Mouse (Mus musculus): ENCODE measurements around the gene Fbxl19.
A peak's percentile ranks its signal among the peaks of the same experiment; 100 is the strongest.
"Not testable (repeated sequence)": the region's sequence is repeated elsewhere in the genome, so short reads cannot be mapped to it uniquely, and the experiment has no call there.

Gene Fbxl19

DNA sequence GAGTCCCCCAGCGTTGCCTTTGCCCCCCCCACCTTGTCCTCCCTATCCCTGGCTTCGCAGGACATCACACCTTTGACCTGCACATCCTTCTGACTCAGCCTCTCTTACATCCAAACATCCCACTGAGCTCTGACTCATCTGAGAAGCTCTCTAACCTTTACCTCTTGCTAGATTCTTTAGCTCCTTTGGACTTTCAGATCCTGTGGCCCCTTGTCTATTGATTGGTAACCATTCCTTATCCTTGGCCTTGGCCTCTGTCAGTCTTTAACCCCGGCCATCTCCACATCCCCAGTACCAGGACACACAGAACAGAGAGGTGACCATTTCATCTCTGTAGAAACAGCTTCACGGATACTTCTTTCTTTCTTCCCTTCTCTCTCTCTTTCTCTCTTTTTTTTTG, 14.2 kb upstream of the Fbxl19 start:
- no peak for DNase-seq

- not testable (repeated sequence) for DNase-seq
Measured at GRCm38 (mm10) chr7:127732066-127732465, 12.3 kb upstream of the Fbxl19 start, which contains the start of gene Ctf2. Gene Ctf2 (minus strand): TSS chr7:127732166.

- DNase-seq: peak; percentile 94
Measured at GRCm38 (mm10) chr7:127745251-127745651, 908 bp downstream of the Fbxl19 start.

- DNase-seq: peak; percentile 97
Measured at GRCm38 (mm10) chr7:127745652-127746493, 1.5 kb downstream of the Fbxl19 start.

- DNase-seq: peak; percentile 71
Measured at GRCm38 (mm10) chr7:127746494-127747491, 2.5 kb downstream of the Fbxl19 start.

- no peak for DNase-seq
Measured at GRCm38 (mm10) chr7:127747559-127748234, 3.4 kb downstream of the Fbxl19 start.

- DNase-seq: no peak
Measured at GRCm38 (mm10) chr7:127748235-127748560, 3.9 kb downstream of the Fbxl19 start.

- peak; percentile 39 for DNase-seq
Measured at GRCm38 (mm10) chr7:127750131-127751127, 6.1 kb downstream of the Fbxl19 start.

DNA sequence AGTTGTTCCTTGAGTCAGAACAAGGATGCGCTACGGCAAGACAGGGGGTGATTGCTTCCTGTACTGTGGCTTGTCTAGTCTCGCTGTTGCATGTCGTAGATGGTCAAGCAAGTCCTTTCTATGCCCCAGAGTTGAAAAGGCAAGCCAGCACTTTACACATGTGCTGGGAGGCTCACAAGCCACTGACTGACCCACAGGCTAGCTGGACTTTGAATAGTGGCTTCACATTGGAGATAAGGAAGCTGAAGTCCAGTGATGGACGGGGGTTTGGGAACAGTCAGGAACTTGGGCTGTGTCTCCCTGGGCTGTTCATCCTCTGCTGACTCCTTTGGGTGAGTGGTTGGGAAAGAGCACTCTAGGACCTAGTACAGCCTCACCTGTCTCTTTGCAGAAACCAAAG, 7.3 kb downstream of the Fbxl19 start:
- no peak for DNase-seq

DNA sequence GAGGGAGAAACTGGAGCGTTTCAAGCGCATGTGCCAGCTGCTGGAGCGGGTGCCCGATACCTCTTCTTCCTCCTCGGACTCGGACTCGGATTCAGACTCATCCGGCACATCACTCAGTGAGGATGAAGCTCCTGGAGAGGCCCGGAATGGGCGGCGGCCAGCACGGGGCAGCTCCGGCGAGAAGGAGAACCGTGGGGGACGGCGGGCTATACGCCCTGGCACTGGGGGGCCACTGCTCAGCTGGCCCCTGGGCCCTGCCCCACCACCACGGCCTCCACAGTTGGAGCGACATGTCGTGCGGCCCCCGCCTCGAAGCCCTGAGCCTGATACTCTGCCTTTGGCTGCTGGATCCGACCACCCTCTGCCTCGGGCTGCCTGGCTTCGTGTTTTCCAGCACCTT, 7.7 kb downstream of the Fbxl19 start:
- no peak for DNase-seq

DNA sequence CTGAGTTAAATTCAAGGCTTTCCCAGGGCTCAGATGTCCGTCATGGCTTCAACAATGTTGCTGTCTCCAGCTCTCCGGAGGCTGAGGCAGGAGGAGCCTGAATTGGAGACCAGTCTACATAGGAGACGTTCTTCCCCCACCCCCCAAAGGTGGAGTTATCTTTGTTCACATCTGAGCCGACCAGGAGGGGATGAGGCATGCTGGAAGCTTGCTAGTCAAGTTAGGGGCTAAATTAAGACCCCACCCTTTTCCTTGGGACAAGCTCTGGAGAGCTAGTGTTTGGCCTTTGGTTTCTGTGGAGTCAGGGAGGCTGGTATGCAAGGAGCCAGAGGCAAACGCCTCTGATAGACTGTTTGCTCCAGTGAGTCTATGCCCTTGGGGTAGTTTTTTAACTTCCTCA, 8.8 kb downstream of the Fbxl19 start:
- DNase-seq: no peak

DNA sequence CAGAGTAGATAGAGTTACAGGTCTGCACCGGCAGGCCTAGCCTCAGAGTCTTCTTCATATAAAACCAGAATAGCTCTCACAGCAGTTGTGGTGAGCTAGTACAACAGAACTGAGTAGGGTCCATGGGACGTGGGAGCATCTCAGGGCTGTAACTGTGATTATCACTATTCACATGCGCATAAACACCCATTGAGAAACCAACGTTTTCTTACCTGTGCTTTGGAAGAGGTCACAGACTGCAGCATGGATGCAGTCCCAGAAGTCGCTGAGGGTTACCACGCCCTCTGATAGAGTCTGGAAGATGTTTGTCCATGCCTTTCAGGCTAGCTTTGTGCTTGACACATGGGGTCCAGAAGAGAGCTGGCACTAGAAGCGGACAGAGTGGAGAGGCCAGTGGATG, 9.4 kb downstream of the Fbxl19 start:
- no peak for DNase-seq

DNA sequence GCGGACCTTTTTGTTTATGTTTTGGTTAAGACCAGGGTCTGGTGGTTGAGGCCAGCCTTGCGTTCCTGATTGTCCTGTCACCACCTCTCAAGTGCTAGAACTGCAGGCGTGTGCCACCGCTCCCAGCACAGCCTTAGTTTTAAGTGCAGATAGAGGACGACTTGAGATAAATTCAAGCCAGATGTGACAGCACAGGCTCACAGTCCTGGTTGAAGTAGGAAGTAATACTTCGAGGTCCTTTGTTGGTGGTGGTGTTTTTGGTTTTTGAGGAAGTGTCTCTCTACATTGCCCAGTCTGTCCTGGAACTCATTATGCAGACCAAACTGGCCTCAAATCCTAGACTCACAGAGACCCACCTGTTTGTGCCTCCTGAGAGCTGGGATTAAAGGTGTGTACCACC, 15.4 kb downstream of the Fbxl19 start:
- DNase-seq: no peak

- DNase-seq: no peak
Measured at GRCm38 (mm10) chr7:127760478-127760877, 16.1 kb downstream of the Fbxl19 start.

DNA sequence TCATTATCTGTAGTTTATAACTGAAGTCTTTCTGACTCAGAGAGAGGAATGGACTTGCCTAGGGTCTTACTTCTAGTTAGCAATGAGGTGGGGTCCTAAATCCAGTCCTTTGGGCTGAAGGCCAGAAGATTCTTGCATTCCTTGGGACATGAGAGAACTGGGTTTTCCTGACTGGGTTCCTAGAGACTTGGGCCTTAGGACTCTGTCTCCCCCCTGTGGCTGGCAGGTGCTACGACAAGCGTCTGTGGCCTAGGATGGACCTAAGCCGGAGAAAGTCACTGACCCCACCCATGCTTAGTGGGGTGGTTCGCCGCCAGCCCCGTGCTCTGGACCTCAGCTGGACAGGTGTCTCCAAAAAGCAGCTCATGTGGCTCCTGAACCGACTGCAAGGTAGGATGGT, 16.7 kb downstream of the Fbxl19 start:
- peak; percentile 84 for DNase-seq

- DNase-seq: no peak
Measured at GRCm38 (mm10) chr7:127763642-127764041, 19.3 kb downstream of the Fbxl19 start.

DNA sequence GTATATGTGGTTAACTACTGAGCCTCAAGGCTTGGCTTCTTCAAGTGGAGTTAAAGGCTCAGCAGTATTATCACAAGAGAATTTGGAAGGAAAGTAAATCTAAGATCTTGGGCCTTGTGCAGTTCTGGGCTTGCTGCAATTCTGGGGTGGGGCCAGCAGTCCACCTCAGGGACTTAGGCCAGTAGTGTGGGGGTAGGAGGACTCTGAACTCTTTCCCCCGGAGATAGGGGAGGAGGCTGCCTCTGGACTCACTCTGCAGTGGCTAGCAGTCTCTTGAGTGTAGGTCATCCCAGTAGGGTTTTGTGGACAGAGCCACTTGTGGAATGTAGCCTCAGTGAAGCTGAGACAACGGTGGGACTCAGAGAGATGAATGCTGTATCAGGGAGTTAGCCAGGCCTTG, 21.4 kb downstream of the Fbxl19 start:
- peak; percentile 46 for DNase-seq

DNA sequence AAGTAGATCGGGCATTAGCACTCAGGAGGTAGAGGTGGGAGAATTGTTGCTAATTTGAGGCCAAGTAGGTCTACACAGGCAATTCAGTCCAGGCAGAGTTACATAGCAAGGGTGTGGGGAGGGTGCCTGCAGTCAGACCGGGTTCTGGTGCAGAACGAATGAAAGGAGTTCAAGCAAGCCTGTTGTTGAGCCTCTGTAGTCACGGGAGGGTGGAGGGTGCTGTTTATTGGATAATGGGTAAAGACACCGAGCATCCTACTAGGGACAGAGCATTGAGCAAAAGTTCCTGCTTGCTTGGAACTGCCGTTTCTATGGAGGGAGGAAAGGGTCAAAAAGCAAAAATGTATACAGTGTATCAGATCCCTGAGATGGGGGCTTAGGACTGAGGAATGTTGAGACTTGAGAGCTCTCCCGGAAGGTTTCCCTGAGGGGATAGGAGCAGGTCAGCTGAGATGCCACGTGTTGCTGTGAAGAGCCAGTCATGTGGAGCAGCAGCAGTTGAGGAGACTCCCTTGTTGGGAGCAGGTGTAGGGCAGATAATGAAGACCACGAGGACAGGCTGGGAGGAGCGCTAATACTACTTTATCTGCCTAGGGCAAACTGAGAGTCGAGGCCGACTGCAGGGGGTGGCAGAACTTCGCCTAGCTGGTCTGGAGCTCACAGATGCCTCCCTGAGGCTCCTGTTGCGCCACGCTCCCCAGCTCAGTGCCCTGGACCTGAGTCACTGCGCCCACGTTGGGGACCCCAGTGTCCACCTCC, 22.7 kb downstream of the Fbxl19 start:
- no peak for DNase-seq

DNA sequence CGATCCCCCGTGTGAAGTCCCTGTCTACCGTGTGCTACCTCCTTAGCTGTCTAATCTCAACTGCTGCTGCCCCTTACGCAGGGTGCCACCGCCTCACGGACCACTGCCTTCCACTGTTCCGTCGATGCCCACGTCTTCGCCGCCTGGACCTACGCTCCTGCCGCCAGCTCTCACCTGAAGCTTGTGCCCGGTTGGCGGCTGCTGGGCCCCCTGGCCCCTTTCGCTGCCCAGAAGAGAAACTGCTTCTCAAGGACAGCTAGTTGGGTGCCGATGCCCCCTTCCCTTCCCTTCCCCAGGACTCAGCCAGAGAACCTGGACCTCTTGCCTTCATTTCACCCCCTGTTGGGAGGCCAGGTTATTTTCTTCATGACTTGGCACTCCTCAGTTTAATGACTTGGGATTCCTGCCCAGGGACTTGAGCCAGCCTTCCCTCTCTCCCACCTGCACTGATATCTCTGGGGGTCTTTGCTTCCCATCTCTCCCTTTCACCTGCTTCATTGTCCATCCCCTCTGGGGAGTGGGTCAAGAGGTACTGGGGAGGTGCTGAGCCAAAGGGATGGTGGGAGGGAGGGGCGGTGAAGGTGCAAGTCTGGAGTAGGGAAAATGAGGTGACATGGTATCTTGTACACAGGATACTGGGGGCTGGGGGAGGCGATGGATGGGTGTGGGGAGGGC, 23.5 kb downstream of the Fbxl19 start:
- peak; percentile 26 for DNase-seq

DNA sequence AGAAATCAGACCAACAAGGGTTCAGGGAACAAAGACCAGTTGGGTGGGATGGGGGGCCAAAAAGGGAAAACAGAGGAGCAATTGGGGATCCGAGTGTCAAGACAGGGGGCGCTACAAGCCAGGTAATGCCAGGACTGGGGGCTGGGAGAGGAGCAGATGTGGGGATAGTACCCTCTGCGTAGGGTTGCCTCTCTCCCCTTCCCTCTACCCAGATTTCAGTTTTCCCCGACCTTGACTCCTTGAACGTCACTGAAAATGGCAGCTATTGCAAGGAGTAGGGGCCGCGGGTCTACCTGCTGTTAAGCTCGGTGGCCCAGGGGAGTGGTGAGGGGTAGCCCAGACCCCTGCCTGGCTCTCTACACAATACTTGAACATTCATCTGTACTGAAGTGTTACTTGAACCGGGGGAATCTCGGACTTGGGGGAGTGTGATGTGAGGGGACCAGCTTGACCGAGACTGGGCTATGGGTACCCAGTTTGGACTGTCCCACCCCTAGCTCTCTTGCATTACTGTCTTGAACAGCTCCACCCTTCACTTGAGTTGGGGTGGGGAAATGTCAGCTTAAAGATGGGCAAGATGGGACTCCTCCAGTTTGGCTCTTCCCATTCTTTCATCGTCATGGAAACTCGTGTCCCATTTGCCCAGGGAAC, 24.1 kb downstream of the Fbxl19 start:
- peak; percentile 57 for DNase-seq
